Mouse (Mus musculus) heart, postnatal 14 days (tissue): Measurements from ENCODE around the gene Krt6a. TPM values are rescaled to one million over a fixed set of nuclear protein-coding genes. Genes with fewer than 3 reads are reported as not detected.

ENCODE experiments used
- microRNA-seq, 2 experiments: library from miRNA; unstranded; fragments of <30 nt; microRNA quantifications; one replicate each; pipeline ENCODE4 v1.2.0; 2021 to 2022
- total RNA-seq, 2 experiments: library from RNA; stranded (reverse); gene quantifications; 2 replicates each; pipeline ENCODE4 v1.2.3; 2021

Krt6a gene
- total RNA-seq, 2 experiments from 2014 or later, result not detected

Small RNA genes lying within 50 kb of the gene (microRNA-seq; reads per million reads assigned to microRNA genes)
- gene Gm44323 (0 reads per million in 2 experiments), gene Gm44342 (0 reads per million in 2 experiments), gene Gm44383 (0 reads per million in 2 experiments), gene Gm44479 (0 reads per million in 2 experiments)

Other genes starting within 250 kb of the Krt6a start
- gene Krt88, start 246.6 kb downstream of the Krt6a start, total RNA-seq, result not detected
- not detected for gene Krt81, start 230.6 kb downstream of the Krt6a start, total RNA-seq
- not detected for gene Krt86, start 220.8 kb downstream of the Krt6a start, total RNA-seq
- gene Krt83, start 202.8 kb downstream of the Krt6a start, total RNA-seq, result not detected
- gene Gm49425, start 177.0 kb downstream of the Krt6a start, total RNA-seq, result not detected
- under 1 TPM in 1 of 2 experiments, not detected in 1; 0.15 TPM for gene Krt84, start 161.5 kb downstream of the Krt6a start, total RNA-seq
- gene Krt82, start 143.6 kb downstream of the Krt6a start, total RNA-seq, result not detected
- under 1 TPM in 1 of 2 experiments, not detected in 1; 0.14 TPM for gene Krt90, start 131.4 kb downstream of the Krt6a start, total RNA-seq
- gene Krt75, start 120.4 kb downstream of the Krt6a start, total RNA-seq, result not detected
- not detected for gene Gm5414, start 66.1 kb downstream of the Krt6a start, total RNA-seq
- not detected for gene Gm5478, start 46.9 kb downstream of the Krt6a start, total RNA-seq
- gene Krt6b, start 14.0 kb downstream of the Krt6a start, total RNA-seq, result under 1 TPM in 1 of 2 experiments, not detected in 1; 0.22 TPM
- gene Krt5, start 18.6 kb upstream of the Krt6a start, total RNA-seq, result 1 to 10 TPM in 1 of 2 experiments, under 1 TPM in 1; 0.33 to 2.1 TPM
- not detected for gene Krt71, start 48.8 kb upstream of the Krt6a start, total RNA-seq
- gene Krt72, start 92.2 kb upstream of the Krt6a start, total RNA-seq, result not detected
- gene Krt73, start 108.0 kb upstream of the Krt6a start, total RNA-seq, result not detected
- gene Krt2, start 123.9 kb upstream of the Krt6a start, total RNA-seq, result not detected
- under 1 TPM in 1 of 2 experiments, not detected in 1; 0.07 TPM for gene Krt1, start 156.5 kb upstream of the Krt6a start, total RNA-seq
- not detected for gene Krt77, start 175.4 kb upstream of the Krt6a start, total RNA-seq
- not detected for gene Krt76, start 198.6 kb upstream of the Krt6a start, total RNA-seq
- gene Krt4, start 230.4 kb upstream of the Krt6a start, total RNA-seq, result not detected
- under 1 TPM; 0.26 to 0.34 TPM for gene Krt79, start 246.0 kb upstream of the Krt6a start, total RNA-seq